Mouse (Mus musculus) lung, embryonic 15.5 days (tissue): ENCODE results near the gene Plppr3. TPM values are rescaled to one million over a fixed set of nuclear protein-coding genes. Genes with fewer than 3 reads are reported as not detected.
A peak's percentile ranks its signal among the peaks of the same experiment; 100 is the strongest.

Experiments used
- ATAC-seq: fragments of 200-750 bp; cut with Nextera tagmentation; 2 replicates; pipeline ENCODE4 v1.8.0; 2017; ENCODE audit warnings: moderate number of reproducible peaks, borderline replicate concordance; ENCODE audit not compliant: low FRiP score, low TSS enrichment; ENCODE audit errors: extremely low read depth
- H3K27ac ChIP-seq: fragments of 300-500 bp; sonication (generic); 2 replicates; pipeline ENCODE4 v1.5.1; 2015; ENCODE audit warnings: moderate library complexity, mild to moderate bottlenecking, inconsistent platforms
- H3K27me3 ChIP-seq: fragments of 300-500 bp; sonication (generic); 2 replicates; pipeline ENCODE4 v1.6.1; 2015; ENCODE audit warnings: inconsistent platforms
- H3K36me3 ChIP-seq: fragments of 300-500 bp; sonication (generic); 2 replicates; pipeline ENCODE4 v1.6.1; 2015; ENCODE audit warnings: inconsistent platforms
- H3K4me1 ChIP-seq: fragments of 300-500 bp; sonication (generic); 2 replicates; pipeline ENCODE4 v1.6.1; 2015; ENCODE audit warnings: inconsistent platforms
- H3K4me2 ChIP-seq: fragments of 300-500 bp; sonication (generic); 2 replicates; pipeline ENCODE4 v1.6.1; 2015; ENCODE audit warnings: inconsistent platforms, mild to moderate bottlenecking, moderate library complexity
- H3K4me3 ChIP-seq: fragments of 300-500 bp; sonication (generic); 2 replicates; pipeline ENCODE4 v1.5.1; 2015; ENCODE audit warnings: mild to moderate bottlenecking, inconsistent platforms
- H3K9ac ChIP-seq: fragments of 300-500 bp; sonication (generic); 2 replicates; pipeline ENCODE4 v1.6.1; 2015; ENCODE audit warnings: inconsistent platforms
- H3K9me3 ChIP-seq: fragments of 300-500 bp; sonication (generic); 2 replicates; pipeline ENCODE4 v1.6.1; 2016; ENCODE audit warnings: inconsistent platforms
- WGBS: fragments of 180-500 bp; shearing (Covaris S2); methylation state at CpG from one replicate; pipeline ENCODE4 v1.1.7; 2015; 5-methylcytosine and 5-hydroxymethylcytosine counted together
- polyA plus RNA-seq: library from polyadenylated mRNA; unstranded; fragments of >200 nt; fragmentation: Nextera tagmentation; extraction: Ambion mirVana; gene quantifications from 2 replicates; pipeline ENCODE4 v1.2.1, GENCODE M21; 2015

Plppr3 gene
- polyA plus RNA-seq, 1 experiment from 2014 or later: 32.4 TPM

GRCm38 (mm10) chr10:79914948-79915596 is 40.6 kb upstream of the Plppr3 start:
- H3K27ac ChIP-seq: no peak overlapping the region
- H3K9me3 ChIP-seq: no peaks in the 10 kb centered on the region
- H3K27me3 ChIP-seq: peaks cover 27% of the 10 kb centered on the region
- peak overlapping the region; percentile 81; the same call in 1 of the 2 replicates for H3K4me2 ChIP-seq
- H3K36me3 ChIP-seq: peaks cover 22% of the 10 kb centered on the region
- H3K4me1 ChIP-seq: peaks cover 46% of the 10 kb centered on the region
- no peak overlapping the region for H3K9ac ChIP-seq
- WGBS: 53% methylated on average over 7 of the region's 7 CpGs
- H3K4me3 ChIP-seq: peak overlapping the region; percentile 75; the same call in 1 of the 2 replicates
- ATAC-seq: no peak

- Histone ChIP-seq H3K4me2 (peak overlapping the region; percentile 81; the same call in 1 of the 2 replicates), H3K4me3 (no peak overlapping the region)
Observed at GRCm38 (mm10) chr10:79914131-79914947, 39.9 kb upstream of the Plppr3 start.

GRCm38 (mm10) chr10:79912412-79912811 is 38.0 kb upstream of the Plppr3 start:
- Histone ChIP-seq H3K4me1 (peaks cover 41% of the 10 kb centered on the region), H3K9ac (no peak overlapping the region), H3K4me3 (no peak overlapping the region), H3K4me2 (no peak overlapping the region), H3K27ac (no peak overlapping the region), H3K36me3 (peaks cover 22% of the 10 kb centered on the region), H3K9me3 (no peaks in the 10 kb centered on the region), H3K27me3 (peaks cover under 1% of the 10 kb centered on the region; the same call in 1 of the 2 replicates)
- no peak for ATAC-seq
- WGBS: 69% methylated on average over 20 of the region's 20 CpGs

More at GRCm38 (mm10) chr10:79914131-79914947, 39.9 kb upstream of the Plppr3 start:
- Histone ChIP-seq H3K36me3 (peaks cover 22% of the 10 kb centered on the region), H3K9me3 (no peaks in the 10 kb centered on the region), H3K9ac (no peak overlapping the region), H3K4me1 (peaks cover 43% of the 10 kb centered on the region), H3K27me3 (peaks cover 20% of the 10 kb centered on the region), H3K27ac (no peak overlapping the region)
- 69% methylated on average over 11 of the region's 11 CpGs for WGBS
- no peak for ATAC-seq

GRCm38 (mm10) chr10:79910556-79910955 is 36.1 kb upstream of the Plppr3 start, which contains the start of gene Gm26602:
Gene Gm26602, plus strand, starts transcription at chr10:79910856.
- peaks cover 37% of the 10 kb centered on the region for H3K36me3 ChIP-seq
- WGBS: 91% methylated on average over 4 of the region's 4 CpGs
- peak within 1 kb of the TSS; percentile 48; the same call in 1 of the 2 replicates for H3K4me2 ChIP-seq
- no peak within 1 kb of the TSS for H3K4me3 ChIP-seq
- H3K9me3 ChIP-seq: no peaks in the 10 kb centered on the region
- peak within 1 kb of the TSS; percentile 70; the same call in 1 of the 2 replicates for H3K27ac ChIP-seq
- H3K27me3 ChIP-seq: no peaks in the 10 kb centered on the region
- H3K9ac ChIP-seq: no peak within 1 kb of the TSS
- no peak for ATAC-seq
- peaks cover 31% of the 10 kb centered on the region for H3K4me1 ChIP-seq

GRCm38 (mm10) chr10:79909092-79909922 is 34.9 kb upstream of the Plppr3 start:
- peak overlapping the region; percentile 32 for H3K9ac ChIP-seq
- peak overlapping the region; percentile 70 for H3K27ac ChIP-seq
- no peaks in the 10 kb centered on the region for H3K27me3 ChIP-seq
- H3K36me3 ChIP-seq: peaks cover 48% of the 10 kb centered on the region
- H3K4me2 ChIP-seq: peak overlapping the region; percentile 48
- H3K9me3 ChIP-seq: no peaks in the 10 kb centered on the region
- peak; percentile 58 for ATAC-seq
- WGBS: 19% methylated on average over 14 of the region's 14 CpGs
- H3K4me3 ChIP-seq: peak overlapping the region; percentile 20
- peaks cover 19% of the 10 kb centered on the region for H3K4me1 ChIP-seq

GRCm38 (mm10) chr10:79908167-79909091 is 34.0 kb upstream of the Plppr3 start, which contains the start of gene Med16:
Gene Med16, minus strand, starts transcription at chr10:79908923.
- peaks cover 55% of the 10 kb centered on the region for H3K36me3 ChIP-seq

GRCm38 (mm10) chr10:79907415-79907814 is 33.0 kb upstream of the Plppr3 start:
- H3K4me2 ChIP-seq: 0 out of 2 replicates have a peak overlapping the region, but pooled peaks have one; percentile 59
- peaks cover 13% of the 10 kb centered on the region for H3K4me1 ChIP-seq
- no peak overlapping the region for H3K4me3 ChIP-seq
- no peak overlapping the region for H3K9ac ChIP-seq
- H3K27ac ChIP-seq: no peak overlapping the region
- 88% methylated on average over 10 of the region's 10 CpGs for WGBS
- no peaks in the 10 kb centered on the region for H3K27me3 ChIP-seq
- no peak for ATAC-seq
- no peaks in the 10 kb centered on the region for H3K9me3 ChIP-seq
- peaks cover 56% of the 10 kb centered on the region for H3K36me3 ChIP-seq

More at GRCm38 (mm10) chr10:79908167-79909091, 34.0 kb upstream of the Plppr3 start, which contains the start of gene Med16:
- H3K9me3 ChIP-seq: no peaks in the 10 kb centered on the region
- under 1% methylated on average over 52 of the region's 52 CpGs for WGBS
- peak within 1 kb of the TSS; percentile 99 for H3K27ac ChIP-seq
- peak within 1 kb of the TSS; percentile 87 for H3K4me3 ChIP-seq
- H3K4me1 ChIP-seq: peaks cover 13% of the 10 kb centered on the region
- peak; percentile 96 for ATAC-seq
- H3K4me2 ChIP-seq: peak within 1 kb of the TSS; percentile 59
- no peaks in the 10 kb centered on the region for H3K27me3 ChIP-seq
- peak within 1 kb of the TSS; percentile 98 for H3K9ac ChIP-seq

- Histone ChIP-seq H3K4me2 (no peak overlapping the region), H3K27me3 (no peaks in the 10 kb centered on the region), H3K36me3 (peaks cover 50% of the 10 kb centered on the region), H3K9ac (no peak overlapping the region), H3K4me3 (no peak overlapping the region), H3K4me1 (peaks cover 13% of the 10 kb centered on the region), H3K9me3 (no peaks in the 10 kb centered on the region), H3K27ac (no peak overlapping the region)
- ATAC-seq: no peak
- WGBS: 94% methylated on average over 9 of the region's 9 CpGs
Observed at GRCm38 (mm10) chr10:79906712-79907111, 32.3 kb upstream of the Plppr3 start.

- no peak overlapping the region for H3K27ac ChIP-seq
- no peak overlapping the region for H3K4me2 ChIP-seq
- no peaks in the 10 kb centered on the region for H3K9me3 ChIP-seq
- 53% methylated on average over 2 of the region's 2 CpGs for WGBS
- H3K4me3 ChIP-seq: no peak overlapping the region
- H3K9ac ChIP-seq: no peak overlapping the region
- no peak for ATAC-seq
- peaks cover 56% of the 10 kb centered on the region for H3K36me3 ChIP-seq
- H3K4me1 ChIP-seq: peaks cover 8% of the 10 kb centered on the region
- H3K27me3 ChIP-seq: no peaks in the 10 kb centered on the region
Observed at GRCm38 (mm10) chr10:79900951-79901410, 26.5 kb upstream of the Plppr3 start.
